Mouse (Mus musculus) bone marrow macrophage, adult 2 months (primary cell): ENCODE results near the gene Mroh2a.

Experiments
- CTCF ChIP-seq: IDR thresholded peaks from 2 replicates; pipeline ENCODE4 v1.5.1; 2012; ENCODE audit warnings: low read depth, mild to moderate bottlenecking, low read length, moderate library complexity
- POLR2A ChIP-seq: IDR thresholded peaks from 2 replicates; pipeline ENCODE4 v1.6.1; 2012; ENCODE audit warnings: mild to moderate bottlenecking, low read depth, low read length, borderline replicate concordance

GRCm38 (mm10) chr1:88216551-88216950 is 10.2 kb upstream of the Mroh2a start:
- TF ChIP-seq CTCF (no peak), POLR2A (no peak)
